Mouse (Mus musculus) intestine, embryonic 16.5 days (tissue): ENCODE results near the gene Mark3. TPM values are rescaled to one million over a fixed set of nuclear protein-coding genes. Genes with fewer than 3 reads are reported as not detected.
A peak's percentile ranks its signal among the peaks of the same experiment; 100 is the strongest.

ENCODE experiments used
- ATAC-seq: fragments of 200-750 bp; cut with Nextera tagmentation; 2 replicates; pipeline ENCODE4 v1.8.0; 2017; ENCODE audit warnings: moderate TSS enrichment, moderate library complexity
- H3K27ac ChIP-seq: fragments of 300-500 bp; sonication (generic); 2 replicates; pipeline ENCODE4 v1.5.1; 2014; ENCODE audit warnings: mild to moderate bottlenecking, low read length
- H3K27me3 ChIP-seq: fragments of 300-500 bp; sonication (generic); replicated peaks from 2 replicates; pipeline ENCODE4 v1.6.1; 2014; ENCODE audit warnings: low read length, control low read depth, mixed read lengths; ENCODE audit not compliant: control insufficient read depth, insufficient read depth
- H3K36me3 ChIP-seq: fragments of 300-500 bp; sonication (generic); 2 replicates; pipeline ENCODE4 v1.6.1; 2014; ENCODE audit warnings: low read length, control low read depth; ENCODE audit not compliant: control insufficient read depth, insufficient read depth
- H3K4me1 ChIP-seq: fragments of 300-500 bp; sonication (generic); 2 replicates; pipeline ENCODE4 v1.6.1; 2014; ENCODE audit warnings: low read length, control low read depth, mixed read lengths; ENCODE audit not compliant: control insufficient read depth, insufficient read depth
- H3K4me2 ChIP-seq: fragments of 300-500 bp; sonication (generic); 2 replicates; pipeline ENCODE4 v1.6.1; 2014; ENCODE audit warnings: low read depth, low read length, control low read depth
- H3K4me3 ChIP-seq: fragments of 300-500 bp; sonication (generic); 2 replicates; pipeline ENCODE4 v1.5.1; 2014; ENCODE audit warnings: mild to moderate bottlenecking, low read length
- H3K9ac ChIP-seq: fragments of 300-500 bp; sonication (generic); 2 replicates; pipeline ENCODE4 v1.6.1; 2014; ENCODE audit warnings: low read depth, low read length
- H3K9me3 ChIP-seq: fragments of 300-500 bp; sonication (generic); 2 replicates; pipeline ENCODE4 v1.6.1; 2016; ENCODE audit warnings: low read length, control low read depth; ENCODE audit not compliant: control insufficient read depth
- WGBS: fragments of 180-500 bp; shearing (Covaris S2); extraction: QIAGEN DNeasy Blood & Tissue Kit; methylation state at CpG from one replicate; pipeline ENCODE4 v1.1.7; 2014; 5-methylcytosine and 5-hydroxymethylcytosine counted together
- polyA plus RNA-seq: library from polyadenylated mRNA; unstranded; fragments of >200 nt; fragmentation: Nextera tagmentation; extraction: Ambion mirVana; gene quantifications from 2 replicates; pipeline ENCODE4 v1.2.1, GENCODE M21; 2015

Gene Mark3
- polyA plus RNA-seq, 1 experiment from 2014 or later = 14.2 TPM

- H3K4me2 ChIP-seq = peak overlapping the region; percentile 95
- no peak for ATAC-seq
- H3K9ac ChIP-seq = peak overlapping the region; percentile 98
- H3K9me3 ChIP-seq = no peaks in the 10 kb centered on the region
- H3K27me3 ChIP-seq = no peaks in the 10 kb centered on the region
- peaks cover 13% of the 10 kb centered on the region for H3K4me1 ChIP-seq
- WGBS = 21% methylated on average over 6 of the region's 6 CpGs
- no peak overlapping the region for H3K27ac ChIP-seq
- H3K4me3 ChIP-seq = peak overlapping the region; percentile 99
- H3K36me3 ChIP-seq = no peaks in the 10 kb centered on the region
These were observed 1.0 kb upstream of the Mark3 start for GRCm38 (mm10) chr12:111573315-111573714.

- WGBS = under 1% methylated on average over 58 of the region's 58 CpGs
- H3K36me3 ChIP-seq = no peaks in the 10 kb centered on the region
- H3K4me3 ChIP-seq = peak overlapping the region; percentile 99
- peaks cover 13% of the 10 kb centered on the region for H3K4me1 ChIP-seq
- peak overlapping the region; percentile 95 for H3K27ac ChIP-seq
- peak overlapping the region; percentile 58 for H3K4me2 ChIP-seq
- peak; percentile 65 for ATAC-seq
- no peaks in the 10 kb centered on the region for H3K27me3 ChIP-seq
- peak overlapping the region; percentile 98 for H3K9ac ChIP-seq
- no peaks in the 10 kb centered on the region for H3K9me3 ChIP-seq
These were observed 840 bp downstream of the Mark3 start for GRCm38 (mm10) chr12:111574887-111575838.

- Histone ChIP-seq H3K9ac (no peak overlapping the region), H3K36me3 (no peaks in the 10 kb centered on the region), H3K4me1 (peaks cover 10% of the 10 kb centered on the region), H3K9me3 (no peaks in the 10 kb centered on the region), H3K27me3 (no peaks in the 10 kb centered on the region), H3K27ac (no peak overlapping the region), H3K4me2 (no peak overlapping the region), H3K4me3 (no peak overlapping the region)
- WGBS = 89% methylated on average over 1 of the region's 1 CpGs
- no peak for ATAC-seq
These were observed 8.7 kb downstream of the Mark3 start for GRCm38 (mm10) chr12:111583058-111583457.

- no peak overlapping the region for H3K27ac ChIP-seq
- H3K4me2 ChIP-seq = no peak overlapping the region
- no peak overlapping the region for H3K4me3 ChIP-seq
- no peak for ATAC-seq
- no peaks in the 10 kb centered on the region for H3K27me3 ChIP-seq
- no peaks in the 10 kb centered on the region for H3K36me3 ChIP-seq
- no peak overlapping the region for H3K9ac ChIP-seq
- H3K9me3 ChIP-seq = no peaks in the 10 kb centered on the region
- WGBS = 64% methylated on average over 1 of the region's 1 CpGs
- peaks cover 10% of the 10 kb centered on the region for H3K4me1 ChIP-seq
These were observed 10.1 kb downstream of the Mark3 start for GRCm38 (mm10) chr12:111584401-111584800.

- ATAC-seq = peak; percentile 90
- Histone ChIP-seq H3K9me3 (no peaks in the 10 kb centered on the region), H3K36me3 (no peaks in the 10 kb centered on the region), H3K27ac (no peak overlapping the region), H3K4me2 (no peak overlapping the region), H3K9ac (no peak overlapping the region), H3K4me1 (peaks cover 10% of the 10 kb centered on the region), H3K27me3 (no peaks in the 10 kb centered on the region), H3K4me3 (no peak overlapping the region)
- WGBS = 70% methylated on average over 12 of the region's 12 CpGs
These were observed 12.9 kb downstream of the Mark3 start for GRCm38 (mm10) chr12:111587252-111587651.

- H3K4me2 ChIP-seq = no peak overlapping the region
- 84% methylated on average over 14 of the region's 14 CpGs for WGBS
These were observed 18.2 kb downstream of the Mark3 start for GRCm38 (mm10) chr12:111592407-111593021.

GRCm38 (mm10) chr12:111593775-111594174, 19.5 kb downstream of the Mark3 start:
- ATAC-seq = no peak
- WGBS = 83% methylated on average over 2 of the region's 2 CpGs
- Histone ChIP-seq H3K27me3 (no peaks in the 10 kb centered on the region), H3K4me3 (no peak overlapping the region), H3K4me1 (no peaks in the 10 kb centered on the region), H3K27ac (no peak overlapping the region), H3K36me3 (peaks cover 17% of the 10 kb centered on the region), H3K9ac (no peak overlapping the region), H3K9me3 (no peaks in the 10 kb centered on the region), H3K4me2 (no peak overlapping the region)

More at GRCm38 (mm10) chr12:111592407-111593021, 18.2 kb downstream of the Mark3 start:
- Histone ChIP-seq H3K36me3 (peaks cover 12% of the 10 kb centered on the region; the same call in 1 of the 2 replicates), H3K9ac (no peak overlapping the region), H3K27ac (no peak overlapping the region), H3K27me3 (no peaks in the 10 kb centered on the region), H3K4me1 (no peaks in the 10 kb centered on the region), H3K9me3 (no peaks in the 10 kb centered on the region), H3K4me3 (no peak overlapping the region)
- ATAC-seq = no peak

- Histone ChIP-seq H3K36me3 (peaks cover 17% of the 10 kb centered on the region), H3K9me3 (no peaks in the 10 kb centered on the region), H3K27me3 (no peaks in the 10 kb centered on the region), H3K4me2 (no peak overlapping the region), H3K4me3 (no peak overlapping the region), H3K27ac (no peak overlapping the region), H3K4me1 (no peaks in the 10 kb centered on the region), H3K9ac (no peak overlapping the region)
- 92% methylated on average over 1 of the region's 1 CpGs for WGBS
- no peak for ATAC-seq
These were observed 23.0 kb downstream of the Mark3 start for GRCm38 (mm10) chr12:111597310-111597709.

- no peak overlapping the region for H3K4me2 ChIP-seq
- no peak overlapping the region for H3K27ac ChIP-seq
- peaks cover 21% of the 10 kb centered on the region for H3K36me3 ChIP-seq
- no peak for ATAC-seq
- WGBS = 97% methylated on average over 1 of the region's 1 CpGs
- H3K4me3 ChIP-seq = no peak overlapping the region
- no peaks in the 10 kb centered on the region for H3K4me1 ChIP-seq
- no peaks in the 10 kb centered on the region for H3K9me3 ChIP-seq
- H3K27me3 ChIP-seq = no peaks in the 10 kb centered on the region
- H3K9ac ChIP-seq = no peak overlapping the region
These were observed 24.6 kb downstream of the Mark3 start for GRCm38 (mm10) chr12:111598902-111599301.
